Mouse (Mus musculus): Measurements from ENCODE around the gene Itgb4.

Gene Itgb4

DNA sequence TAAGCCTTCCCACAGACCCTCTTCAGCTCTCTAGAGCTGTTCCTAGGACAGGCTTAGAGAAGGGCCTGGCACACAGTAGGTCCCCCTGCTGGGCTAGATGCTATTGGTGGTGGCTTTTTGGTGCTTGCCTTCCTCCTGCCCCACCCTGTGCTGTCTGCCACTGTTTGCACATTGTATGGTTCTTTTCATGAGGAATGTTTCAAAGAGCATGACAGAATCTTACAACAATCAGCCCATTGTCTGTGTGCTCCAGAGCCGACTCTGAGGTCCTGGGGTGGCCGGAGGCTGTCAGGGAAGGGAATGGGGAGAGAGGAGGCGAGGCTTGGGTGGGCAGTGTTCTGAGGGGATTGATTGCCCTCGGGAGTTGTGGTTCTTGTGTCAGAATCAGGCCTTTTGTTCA, 18.1 kb upstream of the Itgb4 start:
- POLR2A ChIA-PET, result interaction anchor here (0.7 to 9.0 kb wide), 15 partner anchors 9 to 74 kb away, joined by 4 to 124 read pairs (median 9); partner anchors contain the start of genes Galk1 (in 1 of the 4), Itgb4 (in 1 of the 4) and Unk (in 1 of the 4)
- CTCF ChIA-PET, result interaction anchor here (0.5 to 3.7 kb wide), 8 partner anchors 10 to 68 kb away, joined by 3 to 13 read pairs (median 4); partner anchors contain the start of gene Galk1 (in 1 of the 4)

DNA sequence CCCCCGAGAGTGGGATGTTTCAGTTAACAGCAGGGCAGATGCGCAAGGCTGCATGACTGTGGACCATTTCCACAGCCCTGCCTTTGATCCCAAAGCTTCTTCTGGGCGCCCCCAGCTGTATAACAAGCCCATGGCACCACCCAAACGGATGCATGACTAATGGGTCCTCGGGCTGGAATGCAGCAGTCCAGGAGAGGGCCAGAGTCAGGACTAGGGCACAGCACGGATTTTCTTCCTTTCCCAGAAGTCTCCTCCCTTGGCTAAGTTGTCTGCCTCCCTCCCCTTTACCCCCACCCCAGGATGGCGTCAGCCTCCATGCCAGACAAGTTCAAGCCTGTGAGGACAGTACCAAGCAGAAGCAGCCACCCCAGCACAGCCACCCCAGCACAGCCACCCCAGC, 16.5 kb upstream of the Itgb4 start:
- ChIA-PET CTCF (interaction anchor here (0.6 to 3.7 kb wide), 10 partner anchors 15 to 59 kb away, joined by 3 to 13 read pairs (median 4); no protein-coding TSS in a partner anchor), POLR2A (interaction anchor here (0.6 to 9.0 kb wide), 19 partner anchors 8 to 101 kb away, joined by 3 to 124 read pairs (median 8); partner anchors contain the start of genes Itgb4 (in 2 of the 4) and Galk1 (in 1 of the 4))

GRCm38 (mm10) chr11:115959018-115959417, 15.5 kb upstream of the Itgb4 start:
- ChIA-PET CTCF (interaction anchor here in 3 of 4 experiments (0.7 to 3.7 kb wide), 6 partner anchors 16 to 60 kb away, joined by 3 to 13 read pairs (median 5); no protein-coding TSS in a partner anchor), POLR2A (interaction anchor here in 3 of 4 experiments (0.6 to 9.0 kb wide), 21 partner anchors 9 to 1045 kb away, joined by 3 to 124 read pairs (median 6); partner anchors contain the start of genes Itgb4 (in 2 of the 3), Fdxr (in 1 of the 3), Galk1 (in 1 of the 3) and Recql5 (in 1 of the 3))

DNA sequence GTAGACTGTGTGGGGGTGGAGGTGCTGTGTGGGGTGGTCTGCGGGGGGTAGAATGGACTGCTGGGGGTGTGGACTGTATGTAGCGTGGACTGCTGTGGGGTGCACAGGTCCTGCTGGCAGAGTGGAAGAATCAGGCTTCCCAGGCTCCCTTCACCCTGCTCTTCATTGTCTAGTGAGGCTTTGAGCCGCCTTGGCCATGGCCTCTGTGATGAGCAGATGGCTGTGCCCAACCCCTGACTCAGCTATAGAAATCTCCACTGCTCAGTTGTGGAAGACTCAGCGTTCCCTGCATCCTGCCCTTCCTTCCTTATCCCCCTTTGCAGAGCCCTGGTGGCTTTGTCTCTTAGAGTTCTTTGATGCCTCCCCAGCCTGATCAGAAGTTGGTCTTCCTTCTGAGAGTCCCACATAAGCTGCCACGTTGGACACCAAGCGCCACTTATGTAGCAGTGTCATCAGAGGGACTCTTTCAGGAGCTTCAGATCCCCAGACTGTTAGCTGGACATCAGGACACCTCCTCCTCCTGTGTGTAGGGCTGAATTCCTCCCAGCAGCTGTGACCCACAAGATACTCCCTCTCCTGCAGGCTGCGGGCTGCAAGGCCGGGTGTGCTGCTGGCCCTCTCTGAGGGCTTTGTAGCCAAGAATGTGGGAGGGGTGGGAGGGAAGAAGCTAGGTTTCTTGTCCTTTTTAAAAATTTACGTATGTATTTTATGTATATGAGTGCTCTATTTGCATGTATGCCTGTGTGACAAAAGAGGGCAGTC, 11.7 kb upstream of the Itgb4 start:
- POLR2A ChIA-PET, result interaction anchor here in 2 of 4 experiments (0.8 to 9.0 kb wide), 12 partner anchors 8 to 62 kb away, joined by 3 to 124 read pairs (median 4); partner anchors contain the start of gene Galk1 (in 1 of the 2)
- CTCF ChIA-PET, result interaction anchor here in 1 of 4 experiments (0.6 to 1.4 kb wide), 3 partner anchors 8 to 1079 kb away, joined by 3 to 4 read pairs (median 3); no protein-coding TSS in a partner anchor

DNA sequence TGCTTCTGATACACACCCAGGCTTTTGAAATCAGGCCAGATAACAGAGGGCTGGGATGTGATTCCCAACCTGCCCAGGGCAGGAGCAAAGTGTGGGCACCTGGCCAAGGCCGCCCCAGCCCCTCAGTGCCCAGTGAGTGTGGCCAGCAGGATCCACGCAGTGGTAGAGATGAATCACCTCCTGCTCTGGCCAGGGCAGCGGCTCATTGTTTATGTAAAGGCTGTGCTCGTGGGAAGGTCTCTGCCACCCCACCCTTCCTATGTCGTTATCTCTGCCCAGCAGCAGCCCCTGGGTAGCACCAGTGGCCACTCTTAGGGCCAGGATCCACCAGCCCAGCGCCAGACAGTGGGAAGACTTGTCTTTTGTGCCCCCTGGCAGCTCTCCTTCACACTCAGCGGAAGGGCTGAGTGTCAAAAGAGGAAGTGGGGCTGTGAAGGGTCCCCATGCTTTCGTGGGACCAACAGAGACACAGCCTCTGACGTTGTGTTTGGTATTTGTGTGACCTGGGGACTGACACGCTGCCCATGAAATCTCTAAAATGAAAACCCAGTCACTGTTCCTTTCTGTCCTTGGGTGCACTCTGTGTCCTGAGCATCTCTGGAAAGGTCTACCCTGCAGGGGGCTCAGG, 9.4 kb upstream of the Itgb4 start:
- CTCF ChIA-PET, result interaction anchor here in 2 of 4 experiments (0.6 to 0.7 kb wide), 2 partner anchors 35 to 148 kb away, joined by 4 to 6 read pairs; no protein-coding TSS in a partner anchor
- POLR2A ChIA-PET, result interaction anchor here in 3 of 4 experiments (0.6 to 9.0 kb wide), 12 partner anchors 7 to 59 kb away, joined by 3 to 124 read pairs (median 7); partner anchors contain the start of gene Itgb4 (in 1 of the 3)

- ChIA-PET CTCF (interaction anchor here in 2 of 4 experiments (0.6 to 0.7 kb wide), 3 partner anchors 39 to 445 kb away, joined by 3 read pairs; no protein-coding TSS in a partner anchor), POLR2A (interaction anchor here in 3 of 4 experiments (1.5 to 8.2 kb wide), 9 partner anchors 11 to 468 kb away, joined by 4 to 98 read pairs (median 22); no protein-coding TSS in a partner anchor)
These were observed 5.6 kb upstream of the Itgb4 start for GRCm38 (mm10) chr11:115968731-115969405.

DNA sequence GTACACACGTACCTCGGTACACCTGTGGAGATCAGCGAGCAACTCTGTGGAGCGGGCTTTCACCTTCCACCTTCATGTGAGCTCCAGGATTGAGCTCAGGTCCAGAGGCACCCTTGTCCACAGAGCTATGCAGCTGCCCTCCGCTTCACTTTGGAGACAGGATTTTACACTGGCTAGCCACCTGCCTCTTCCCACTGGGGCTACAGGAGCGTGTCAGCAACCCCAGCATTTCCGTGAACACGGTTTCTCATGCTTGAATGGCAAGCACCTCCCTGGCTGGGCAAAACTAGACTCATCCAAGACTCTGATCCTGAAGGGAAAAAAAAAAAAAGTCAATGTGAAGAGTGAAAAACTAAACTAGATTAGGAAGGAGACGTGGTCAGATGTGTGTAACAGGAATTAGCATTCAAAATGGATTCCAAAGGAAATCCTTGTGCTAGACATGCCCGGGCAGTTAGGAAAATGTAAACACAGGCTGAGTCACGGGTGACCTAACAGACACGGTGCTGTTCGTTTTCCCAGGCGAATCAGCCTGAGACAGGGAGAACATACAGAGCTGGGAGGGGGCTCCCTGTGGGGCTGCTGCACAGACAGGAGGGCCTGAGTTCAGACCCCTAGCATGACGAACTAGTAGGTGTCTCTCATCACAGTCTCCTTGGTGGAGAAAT, 4.4 kb upstream of the Itgb4 start:
- CTCF ChIA-PET, result interaction anchor here in 3 of 4 experiments (0.6 to 2.3 kb wide), 11 partner anchors 27 to 622 kb away, joined by 3 to 19 read pairs (median 4); no protein-coding TSS in a partner anchor
- POLR2A ChIA-PET, result interaction anchor here (0.6 to 8.2 kb wide), 70 partner anchors 8 to 867 kb away, joined by 3 to 98 read pairs (median 4); partner anchors contain the start of genes Recql5 (in 2 of the 4), Sap30bp (in 2 of the 4), Cdr2l (in 1 of the 4) and Galk1 (in 1 of the 4)

- ChIA-PET POLR2A (interaction anchor here (0.5 to 8.2 kb wide), 76 partner anchors 8 to 867 kb away, joined by 3 to 98 read pairs (median 4); partner anchors contain the start of genes Recql5 (in 2 of the 4), Sap30bp (in 2 of the 4), Cdr2l (in 1 of the 4) and Galk1 (in 1 of the 4)), CTCF (interaction anchor here in 3 of 4 experiments (0.6 to 2.3 kb wide), 12 partner anchors 16 to 622 kb away, joined by 3 to 10 read pairs (median 3); no protein-coding TSS in a partner anchor)
These were observed 3.5 kb upstream of the Itgb4 start for GRCm38 (mm10) chr11:115971016-115971415.

GRCm38 (mm10) chr11:115975083-115975420, 543 bp downstream of the Itgb4 start:
- ChIA-PET POLR2A (interaction anchor here (0.5 to 8.2 kb wide), 23 partner anchors 9 to 1691 kb away, joined by 3 to 98 read pairs (median 4); partner anchors contain the start of genes Recql5 (in 2 of the 4), Sap30bp (in 2 of the 4), Galk1 (in 1 of the 4) and Smim6 (in 1 of the 4)), CTCF (interaction anchor here (0.5 to 1.6 kb wide), 15 partner anchors 13 to 143 kb away, joined by 3 to 13 read pairs (median 4); no protein-coding TSS in a partner anchor)

- ChIA-PET POLR2A (interaction anchor here (0.6 to 8.2 kb wide), 16 partner anchors 16 to 338 kb away, joined by 3 to 98 read pairs (median 6); partner anchors contain the start of genes Recql5 (in 1 of the 4), Sap30bp (in 1 of the 4), Smim6 (in 1 of the 4) and Unk (in 1 of the 4)), CTCF (interaction anchor here in 2 of 4 experiments (1.5 to 2.5 kb wide), 2 partner anchors 31 to 36 kb away, joined by 7 to 9 read pairs; no protein-coding TSS in a partner anchor)
These were observed 1.0 kb downstream of the Itgb4 start for GRCm38 (mm10) chr11:115975544-115975943.

GRCm38 (mm10) chr11:115982472-115982871, 8.0 kb downstream of the Itgb4 start:
- ChIA-PET CTCF (interaction anchor here in 1 of 4 experiments (0.6 to 1.1 kb wide), 2 partner anchors 30 to 43 kb away, joined by 3 read pairs; partner anchors contain the start of gene Galk1), POLR2A (interaction anchor here in 3 of 4 experiments (0.7 to 1.3 kb wide), 7 partner anchors 8 to 155 kb away, joined by 3 to 6 read pairs (median 4); partner anchors contain the start of gene Itgb4 (in 1 of the 3))

DNA sequence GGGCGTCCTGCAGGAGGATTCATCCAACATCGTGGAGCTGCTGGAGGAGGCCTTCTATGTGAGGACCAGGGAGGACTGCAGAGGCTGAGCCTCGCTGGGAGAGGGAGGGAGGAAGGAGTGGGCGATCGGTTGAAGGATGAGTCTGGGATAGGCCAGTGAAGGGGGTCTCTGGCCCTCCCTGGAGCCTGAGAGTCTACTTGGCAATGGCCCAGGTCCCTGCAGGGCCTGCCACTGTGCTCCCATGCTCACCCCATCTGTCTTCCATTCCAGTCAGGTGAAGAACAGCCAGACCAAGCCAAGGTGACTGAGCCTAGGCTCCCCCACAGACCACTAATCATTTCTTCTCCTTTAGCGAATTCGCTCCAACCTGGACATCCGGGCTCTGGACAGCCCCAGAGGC, 8.8 kb downstream of the Itgb4 start:
- ChIA-PET POLR2A (interaction anchor here in 3 of 4 experiments (0.6 to 1.3 kb wide), 9 partner anchors 9 to 615 kb away, joined by 3 to 6 read pairs (median 4); partner anchors contain the start of gene Itgb4 (in 1 of the 3)), CTCF (interaction anchor here in 1 of 4 experiments (1.1 kb wide), 1 partner anchor 43 kb away, joined by 3 read pairs; no protein-coding TSS in a partner anchor)

- POLR2A ChIA-PET, result interaction anchor here in 2 of 4 experiments (0.6 to 3.6 kb wide), 23 partner anchors 9 to 1029 kb away, joined by 3 to 20 read pairs (median 5); partner anchors contain the start of genes Galk1 (in 1 of the 2) and Itgb4 (in 1 of the 2)
- CTCF ChIA-PET, result interaction anchor here in 3 of 4 experiments (0.5 to 1.9 kb wide), 11 partner anchors 10 to 362 kb away, joined by 3 to 16 read pairs (median 4); partner anchors contain the start of gene Itgb4 (in 1 of the 3)
These were observed 15.2 kb downstream of the Itgb4 start for GRCm38 (mm10) chr11:115989686-115990085.

DNA sequence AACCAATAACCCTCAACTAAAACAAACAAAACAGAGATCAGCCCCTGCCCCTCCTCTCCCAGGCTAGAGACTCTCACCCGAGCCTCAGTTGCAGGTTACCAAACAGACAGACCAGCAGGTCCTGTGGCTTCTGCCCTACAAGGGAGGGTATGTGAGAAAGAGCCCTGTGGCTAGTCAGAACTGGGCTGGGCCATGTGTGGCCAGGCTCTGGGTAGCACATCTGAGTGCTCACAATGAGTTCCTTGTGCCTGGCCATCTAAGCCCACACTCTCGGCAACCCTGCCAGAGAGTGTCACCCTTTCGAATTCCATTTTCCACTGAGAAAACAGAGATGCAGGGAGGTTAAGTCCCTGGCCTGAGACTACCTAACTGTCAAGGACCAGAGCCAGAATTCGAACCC, 17.6 kb downstream of the Itgb4 start:
- ChIA-PET POLR2A (interaction anchor here in 2 of 4 experiments (0.6 to 2.2 kb wide), 8 partner anchors 9 to 47 kb away, joined by 3 to 7 read pairs (median 4); partner anchors contain the start of gene Itgb4 (in 1 of the 2)), CTCF (interaction anchor here in 3 of 4 experiments (0.9 to 1.4 kb wide), 6 partner anchors 8 to 52 kb away, joined by 3 to 6 read pairs (median 3); partner anchors contain the start of gene Itgb4 (in 1 of the 3))

DNA sequence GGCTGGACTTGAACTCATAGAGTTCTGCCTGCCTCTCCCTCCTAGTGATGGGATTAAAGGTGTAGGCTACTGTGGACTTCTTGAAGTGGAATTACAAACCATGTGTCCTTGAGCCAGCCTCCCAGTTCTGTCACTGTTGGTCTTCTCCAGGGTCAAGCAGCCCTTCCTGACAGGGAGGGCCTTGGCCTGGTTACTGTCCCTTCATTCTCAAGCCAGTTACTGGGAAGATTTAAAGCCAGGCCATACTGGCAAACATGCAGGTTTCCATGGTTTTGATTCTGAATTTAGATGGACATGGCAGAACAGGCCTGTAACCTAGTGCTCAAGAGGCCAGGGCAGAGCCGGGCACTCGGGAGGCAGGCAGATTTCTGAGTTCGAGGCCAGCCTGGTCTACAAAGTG, 20.7 kb downstream of the Itgb4 start:
- POLR2A ChIA-PET, result interaction anchor here in 1 of 4 experiments (1.0 kb wide), 1 partner anchor 17 kb away, joined by 3 read pairs; the partner anchor contains the start of gene Galk1
- CTCF ChIA-PET, result no interaction called here

Measured in embryonic stem cell, embryonic (primary cell).